Mouse (Mus musculus): ENCODE data around the gene 1700029J07Rik. TPM values are rescaled to one million over a fixed set of nuclear protein-coding genes. Genes with fewer than 3 reads are reported as not detected.

1700029J07Rik gene
- polyA plus RNA-seq, 1 experiment from 2014 or later = 4.7 TPM

Other genes starting within 250 kb of the 1700029J07Rik start
- gene Pdlim3, start 89.8 kb downstream of the 1700029J07Rik start, polyA plus RNA-seq (2015; fragmentation: Nextera tagmentation; extraction: Ambion mirVana) = 15.9 and 18.2 TPM in 2 replicates
- not detected in 2 replicates for gene Ccdc110, start 40.6 kb downstream of the 1700029J07Rik start, polyA plus RNA-seq (2015; fragmentation: Nextera tagmentation; extraction: Ambion mirVana)
- gene Ufsp2, start 276 bp upstream of the 1700029J07Rik start, polyA plus RNA-seq (2015; fragmentation: Nextera tagmentation; extraction: Ambion mirVana) = 94.7 and 102 TPM in 2 replicates
- gene Lrp2bp, start 24.1 kb upstream of the 1700029J07Rik start, polyA plus RNA-seq (2015; fragmentation: Nextera tagmentation; extraction: Ambion mirVana) = 0.43 and 0.48 TPM in 2 replicates
- 22.0 and 30.2 TPM in 2 replicates for gene Ankrd37, start 30.5 kb upstream of the 1700029J07Rik start, polyA plus RNA-seq (2015; fragmentation: Nextera tagmentation; extraction: Ambion mirVana)
- 36.1 and 39.5 TPM in 2 replicates for gene Cfap97, start 176.5 kb upstream of the 1700029J07Rik start, polyA plus RNA-seq (2015; fragmentation: Nextera tagmentation; extraction: Ambion mirVana)
- 7.8 and 8.3 TPM in 2 replicates for gene Snx25, start 176.9 kb upstream of the 1700029J07Rik start, polyA plus RNA-seq (2015; fragmentation: Nextera tagmentation; extraction: Ambion mirVana)
- 540 and 549 TPM in 2 replicates for gene Slc25a4, start 236.0 kb upstream of the 1700029J07Rik start, polyA plus RNA-seq (2015; fragmentation: Nextera tagmentation; extraction: Ambion mirVana)

Data from embryonic facial prominence, embryonic 13.5 days (tissue).